Mouse (Mus musculus) MEL (cell line): ENCODE measurements around the gene Mapt. TPM values are rescaled to one million over a fixed set of nuclear protein-coding genes. Genes with fewer than 3 reads are reported as not detected.

Experiments used
- DNase-seq: peaks from one replicate; pipeline ENCODE4 v3.0.0; 2011; ENCODE audit warnings: low read depth, low spot score
- H3K27ac ChIP-seq: 2 replicates; pipeline ENCODE4 v1.5.1; 2012; ENCODE audit warnings: low read depth, mild to moderate bottlenecking, control low read depth, low read length, moderate library complexity; ENCODE audit not compliant: control insufficient read depth
- H3K27me3 ChIP-seq, 2 experiments: fragments of 150-350 bp in 1 of 2; sonication (generic) in 1 of 2; 2 replicates each; pipeline ENCODE4 v1.6.1; 2012; ENCODE audit warnings: low read length in 2 of 2, mild to moderate bottlenecking in 2 of 2, improper control_type of control experiment in 1 of 2, moderate library complexity in 1 of 2; ENCODE audit not compliant: insufficient read depth in 2 of 2, control insufficient read depth in 1 of 2
- H3K36me3 ChIP-seq, 2 experiments: 2 replicates each; pipeline ENCODE4 v1.6.1; 2012 to 2014; ENCODE audit warnings: low read length in 2 of 2, improper control_type of control experiment in 1 of 2, inconsistent platforms in 1 of 2, mild to moderate bottlenecking in 1 of 2; ENCODE audit not compliant: insufficient read depth in 2 of 2, control insufficient read depth in 1 of 2
- H3K4me1 ChIP-seq, 2 experiments: fragments of 150-350 bp in 1 of 2; sonication (generic) in 1 of 2; 2 replicates each; pipeline ENCODE4 v1.6.1; 2012; ENCODE audit warnings: low read length in 2 of 2, improper control_type of control experiment in 1 of 2, mild to moderate bottlenecking in 1 of 2; ENCODE audit not compliant: insufficient read depth in 2 of 2, control insufficient read depth in 1 of 2
- H3K4me3 ChIP-seq, 2 experiments: fragments of 150-350 bp in 1 of 2; sonication (generic) in 1 of 2; 2 replicates each; pipeline ENCODE4 v1.5.1; 2012; ENCODE audit warnings: low read depth in 2 of 2, low read length in 2 of 2, mild to moderate bottlenecking in 2 of 2, moderate library complexity in 2 of 2, control low read depth in 1 of 2, improper control_type of control experiment in 1 of 2; ENCODE audit not compliant: control insufficient read depth in 1 of 2, insufficient read depth in 1 of 2
- H3K79me2 ChIP-seq: 2 replicates; pipeline ENCODE4 v1.6.1; 2012; ENCODE audit warnings: mild to moderate bottlenecking, low read length, moderate library complexity; ENCODE audit not compliant: control insufficient read depth, poor library complexity, insufficient read depth
- H3K9ac ChIP-seq: 2 replicates; pipeline ENCODE4 v1.6.1; 2012; ENCODE audit warnings: low read depth, mild to moderate bottlenecking, control low read depth, low read length, moderate library complexity; ENCODE audit not compliant: control insufficient read depth, poor library complexity, severe bottlenecking
- H3K9me3 ChIP-seq: fragments of 150-350 bp; sonication (generic); replicated peaks from 2 replicates; pipeline ENCODE4 v1.6.1; 2012; ENCODE audit warnings: mild to moderate bottlenecking, low read length, improper control_type of control experiment, moderate library complexity; ENCODE audit not compliant: insufficient read depth
- BHLHE40 ChIP-seq: IDR thresholded peaks from 2 replicates; pipeline ENCODE4 v1.6.1; 2012; ENCODE audit warnings: low read depth, mild to moderate bottlenecking, inconsistent platforms, low read length, improper control_type of control experiment, borderline replicate concordance
- CHD1 ChIP-seq: IDR thresholded peaks from 2 replicates; pipeline ENCODE4 v1.6.1; 2012; ENCODE audit warnings: low read depth, mild to moderate bottlenecking, inconsistent platforms, low read length, improper control_type of control experiment
- CHD2 ChIP-seq: IDR thresholded peaks from 2 replicates; pipeline ENCODE4 v1.6.1; 2011; ENCODE audit warnings: low read length, improper control_type of control experiment
- CTCF ChIP-seq, 3 experiments: IDR thresholded peaks in 2 of 3; conservative IDR thresholded peaks in 1 of 3; 2 replicates each; pipeline ENCODE4 v1.5.1; 2011 to 2012; ENCODE audit warnings: low read length in 3 of 3, low read depth in 2 of 3, mild to moderate bottlenecking in 2 of 3, improper control_type of control experiment in 1 of 3, inconsistent platforms in 1 of 3, mixed read lengths in 1 of 3, moderate library complexity in 1 of 3; ENCODE audit not compliant: control insufficient read depth in 1 of 3, insufficient read depth in 1 of 3, poor library complexity in 1 of 3, severe bottlenecking in 1 of 3
- E2F4 ChIP-seq: IDR thresholded peaks from 2 replicates; pipeline ENCODE4 v1.6.1; 2011; ENCODE audit warnings: low read depth, low read length, improper control_type of control experiment, borderline replicate concordance
- ELF1 ChIP-seq: IDR thresholded peaks from 2 replicates; pipeline ENCODE4 v1.6.1; 2014; ENCODE audit warnings: low read depth, mild to moderate bottlenecking, inconsistent platforms, low read length, improper control_type of control experiment, moderate library complexity
- EP300 ChIP-seq, 2 experiments: IDR thresholded peaks; 2 replicates each; pipeline ENCODE4 v1.6.1; 2011; ENCODE audit warnings: improper control_type of control experiment in 2 of 2, low read length in 2 of 2, low read depth in 1 of 2, mild to moderate bottlenecking in 1 of 2
- HCFC1 ChIP-seq: IDR thresholded peaks from 2 replicates; pipeline ENCODE4 v1.6.1; 2012; ENCODE audit warnings: low read depth, mild to moderate bottlenecking, inconsistent platforms, low read length, improper control_type of control experiment, moderate library complexity
- JUND ChIP-seq: IDR thresholded peaks from 2 replicates; pipeline ENCODE4 v1.6.1; 2011; ENCODE audit warnings: low read depth, mild to moderate bottlenecking, improper control_type of control experiment, low read length
- MAX ChIP-seq: IDR thresholded peaks from 2 replicates; pipeline ENCODE4 v1.6.1; 2011; ENCODE audit warnings: low read length, improper control_type of control experiment
- MEF2A ChIP-seq: IDR thresholded peaks from 2 replicates; pipeline ENCODE4 v1.6.1; 2014; ENCODE audit warnings: low read depth, mild to moderate bottlenecking, inconsistent platforms, low read length, improper control_type of control experiment; ENCODE audit not compliant: poor library complexity, insufficient replicate concordance, severe bottlenecking; ENCODE audit errors: extremely low read depth
- MXI1 ChIP-seq: IDR thresholded peaks from 2 replicates; pipeline ENCODE4 v1.6.1; 2011; ENCODE audit warnings: mild to moderate bottlenecking, low read depth, low read length, improper control_type of control experiment
- MYB ChIP-seq: IDR thresholded peaks from 2 replicates; pipeline ENCODE4 v1.6.1; 2011; ENCODE audit warnings: mild to moderate bottlenecking, low read depth, low read length, improper control_type of control experiment
- NELFE ChIP-seq: IDR thresholded peaks from 2 replicates; pipeline ENCODE4 v1.6.1; 2011; ENCODE audit warnings: low read depth, low read length, improper control_type of control experiment
- POLR2A ChIP-seq, 2 experiments: IDR thresholded peaks; 2 replicates each; pipeline ENCODE4 v1.6.1; 2011 to 2012; ENCODE audit warnings: low read length in 2 of 2, mild to moderate bottlenecking in 2 of 2, control low read depth in 1 of 2, improper control_type of control experiment in 1 of 2, low read depth in 1 of 2, moderate library complexity in 1 of 2; ENCODE audit not compliant: control insufficient read depth in 1 of 2, insufficient read depth in 1 of 2, poor library complexity in 1 of 2
- POLR2AphosphoS2 ChIP-seq: IDR thresholded peaks from 2 replicates; pipeline ENCODE4 v1.6.1; 2011; ENCODE audit warnings: low read length, improper control_type of control experiment
- RAD21 ChIP-seq: IDR thresholded peaks from 2 replicates; pipeline ENCODE4 v1.6.1; 2011; ENCODE audit warnings: mild to moderate bottlenecking, low read depth, low read length, improper control_type of control experiment
- RCOR1 ChIP-seq: IDR thresholded peaks from 2 replicates; pipeline ENCODE4 v1.6.1; 2012; ENCODE audit warnings: low read depth, mild to moderate bottlenecking, inconsistent platforms, low read length, improper control_type of control experiment
- SIN3A ChIP-seq: IDR thresholded peaks from 2 replicates; pipeline ENCODE4 v1.6.1; 2012; ENCODE audit warnings: low read length, improper control_type of control experiment, inconsistent platforms
- SMC3 ChIP-seq: IDR thresholded peaks from 2 replicates; pipeline ENCODE4 v1.6.1; 2011; ENCODE audit warnings: low read depth, low read length, improper control_type of control experiment
- TAL1 ChIP-seq: IDR thresholded peaks from 2 replicates; pipeline ENCODE4 v1.6.1; 2012; ENCODE audit warnings: mild to moderate bottlenecking, inconsistent platforms, low read length, moderate library complexity, mixed read lengths
- TCF12 ChIP-seq: IDR thresholded peaks from 2 replicates; pipeline ENCODE4 v1.6.1; 2014; ENCODE audit warnings: low read depth, mild to moderate bottlenecking, inconsistent platforms, low read length, improper control_type of control experiment, moderate library complexity
- USF1 ChIP-seq: IDR thresholded peaks from 2 replicates; pipeline ENCODE4 v1.6.1; 2014; ENCODE audit warnings: low read depth, mild to moderate bottlenecking, inconsistent platforms, low read length, improper control_type of control experiment, moderate library complexity
- ZC3H11A ChIP-seq: IDR thresholded peaks from 2 replicates; pipeline ENCODE4 v1.6.1; 2012; ENCODE audit warnings: low read depth, mild to moderate bottlenecking, inconsistent platforms, low read length, improper control_type of control experiment
- ZKSCAN1 ChIP-seq: IDR thresholded peaks from 2 replicates; pipeline ENCODE4 v1.6.1; 2012; ENCODE audit warnings: low read depth, mild to moderate bottlenecking, inconsistent platforms, low read length, improper control_type of control experiment, moderate library complexity
- ZMIZ1 ChIP-seq: IDR thresholded peaks from 2 replicates; pipeline ENCODE4 v1.6.1; 2012; ENCODE audit warnings: low read depth, mild to moderate bottlenecking, inconsistent platforms, low read length, improper control_type of control experiment, moderate library complexity
- ZNF384 ChIP-seq: IDR thresholded peaks from 2 replicates; pipeline ENCODE4 v1.6.1; 2012; ENCODE audit warnings: low read depth, mild to moderate bottlenecking, inconsistent platforms, low read length, improper control_type of control experiment
- polyA plus RNA-seq, 2 experiments: library from polyadenylated mRNA; stranded (reverse) in 1 of 2; unstranded in 1 of 2; fragments of >175 nt in 1 of 2; fragments of >200 nt in 1 of 2; gene quantifications; 2 replicates each; pipeline versions ENCODE4 v1.2.1 to v1.2.4; 2012; ENCODE audit warnings: low replicate concordance in 2 of 2, low read depth in 1 of 2; ENCODE audit not compliant: insufficient read length in 2 of 2, insufficient read depth in 1 of 2, missing spikeins in 1 of 2
- total RNA-seq: library from RNA; depleted of rRNA; stranded (reverse); fragments of 300-350 nt; gene quantifications from 2 replicates; pipeline ENCODE4 v1.2.3, GENCODE M21; 2012

Mapt gene
- total and polyA plus RNA-seq, 3 experiments = 0.89 to 1.7 TPM; not detected in 1

DNA sequence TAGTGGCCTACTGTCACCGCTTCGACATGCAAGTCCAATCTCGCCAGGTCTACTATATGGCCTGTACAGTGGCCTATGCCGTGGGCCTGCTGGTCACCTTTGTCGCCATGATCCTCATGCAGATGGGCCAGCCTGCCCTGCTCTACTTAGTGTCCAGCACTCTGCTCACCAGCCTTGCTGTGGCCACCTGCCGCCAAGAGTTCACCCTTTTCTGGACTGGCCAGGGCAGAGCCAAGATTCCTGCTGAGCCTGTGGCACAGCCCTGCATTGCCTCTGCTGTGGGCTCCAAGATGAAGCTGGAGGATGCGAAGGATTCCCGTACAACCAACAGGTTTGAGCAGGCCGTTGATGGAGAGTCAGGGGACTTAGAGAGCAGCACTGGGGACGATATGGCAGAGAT is 43.4 kb upstream of the Mapt start:
- DNase-seq = no peak
- Histone ChIP-seq H3K4me1 (no peaks in the 10 kb centered on the region), H3K36me3 (no peaks in the 10 kb centered on the region), H3K9ac (no peak overlapping the region), H3K79me2 (no peaks in the 10 kb centered on the region), H3K27ac (no peak overlapping the region)
- TF ChIP-seq ELF1 (no peak), RCOR1 (no peak), USF1 (no peak), JUND (no peak), RAD21 (no peak), SMC3 (no peak), TAL1 (no peak), ZNF384 (no peak), SIN3A (no peak), TCF12 (no peak), MYB (no peak), HCFC1 (no peak), POLR2AphosphoS2 (no peak), E2F4 (no peak), CTCF (IDR thresholded peaks at IDR 0.05 in 2 of 3, conservative IDR thresholded peaks at IDR 0.05 in 1 of 3; ENCODE audit: control insufficient read depth in 1 of 3, insufficient read depth in 1 of 3, low read depth in 2 of 3, low read length in 3 of 3, poor library complexity in 1 of 3, severe bottlenecking in 1 of 3) (no peak), POLR2A (IDR thresholded peaks at IDR 0.05; ENCODE audit: control insufficient read depth in 1 of 2, insufficient read depth in 1 of 2, low read depth in 1 of 2, low read length in 2 of 2, poor library complexity in 1 of 2) (no peak), MXI1 (no peak), BHLHE40 (no peak), NELFE (no peak), CHD1 (no peak)
- TF ChIP-seq, all 39 proteins: peak for 0
- H3K4me3 ChIP-seq = no peak overlapping the region
- peaks cover 0 to 6% of the 10 kb centered on the region in 2 experiments; a peak in 1 of 4 replicates for H3K27me3 ChIP-seq
- H3K9me3 ChIP-seq = no peaks in the 10 kb centered on the region

DNA sequence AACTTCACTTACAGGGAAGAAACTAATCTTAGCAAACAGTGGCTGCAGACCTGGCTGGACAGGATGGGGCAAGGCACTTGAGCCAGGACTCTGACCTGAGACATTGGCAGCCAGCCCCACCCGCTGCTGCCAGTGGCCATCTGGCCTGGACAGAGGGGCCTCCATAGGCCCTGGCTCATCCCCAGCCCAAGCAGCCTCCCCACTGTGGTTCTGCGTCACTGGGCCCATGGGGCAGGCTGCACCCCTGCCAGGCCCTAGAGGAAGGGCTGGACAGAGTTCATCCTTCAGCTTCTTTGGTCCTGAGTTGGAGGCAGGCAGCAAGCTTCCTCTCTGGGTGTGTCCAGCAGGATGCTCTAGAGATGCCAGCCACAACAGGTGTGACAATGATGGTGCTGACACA is 41.2 kb upstream of the Mapt start:
- Histone ChIP-seq H3K4me3 (no peak overlapping the region), H3K27me3 (peaks cover 0 to 6% of the 10 kb centered on the region in 2 experiments; a peak in 1 of 4 replicates), H3K9me3 (no peaks in the 10 kb centered on the region), H3K4me1 (no peaks in the 10 kb centered on the region)
- TF ChIP-seq ZNF384 (no peak), NELFE (no peak), ZMIZ1 (no peak), TCF12 (no peak), SMC3 (no peak), TAL1 (no peak), EP300 (IDR thresholded peaks at IDR 0.05; ENCODE audit: low read depth in 1 of 2, low read length in 2 of 2) (no peak), CHD2 (no peak), ZC3H11A (no peak), SIN3A (no peak), ZKSCAN1 (no peak), MEF2A (no peak), RAD21 (no peak), CTCF (IDR thresholded peaks at IDR 0.05 in 2 of 3, conservative IDR thresholded peaks at IDR 0.05 in 1 of 3; ENCODE audit: control insufficient read depth in 1 of 3, insufficient read depth in 1 of 3, low read depth in 2 of 3, low read length in 3 of 3, poor library complexity in 1 of 3, severe bottlenecking in 1 of 3) (no peak), BHLHE40 (no peak), MAX (no peak), POLR2A (IDR thresholded peaks at IDR 0.05; ENCODE audit: control insufficient read depth in 1 of 2, insufficient read depth in 1 of 2, low read depth in 1 of 2, low read length in 2 of 2, poor library complexity in 1 of 2) (no peak), POLR2AphosphoS2 (no peak), RCOR1 (no peak)
- TF ChIP-seq, all 39 proteins: peak for 0
- no peaks in the 10 kb centered on the region for H3K79me2 ChIP-seq
- H3K9ac ChIP-seq = no peak overlapping the region
- DNase-seq = no peak
- no peaks in the 10 kb centered on the region for H3K36me3 ChIP-seq
- no peak overlapping the region for H3K27ac ChIP-seq
